Mouse (Mus musculus) bone marrow, adult 2 months (tissue): ENCODE results near the gene Dnlz. TPM values are rescaled to one million over a fixed set of nuclear protein-coding genes. Genes with fewer than 3 reads are reported as not detected.

Experiments
- H3K27ac ChIP-seq: fragments of 200-500 bp; 2 replicates; pipeline ENCODE4 v1.5.1; 2012; ENCODE audit warnings: low read depth, mild to moderate bottlenecking, control low read depth, inconsistent platforms, low read length; ENCODE audit not compliant: control insufficient read depth, poor library complexity, insufficient read depth
- H3K4me1 ChIP-seq: fragments of 200-500 bp; 2 replicates; pipeline ENCODE4 v1.6.1; 2011; ENCODE audit warnings: low read length; ENCODE audit not compliant: control insufficient read depth, insufficient read depth
- H3K4me3 ChIP-seq: fragments of 200-500 bp; replicated peaks from 2 replicates; pipeline ENCODE3; 2011; ENCODE audit warnings: mild to moderate bottlenecking, low read depth, low read length, control low read depth; ENCODE audit not compliant: control insufficient read depth
- CTCF ChIP-seq: fragments of 200-500 bp; IDR thresholded peaks from 2 replicates; pipeline ENCODE4 v1.5.1; 2011; ENCODE audit warnings: low read length, control low read depth; ENCODE audit not compliant: control insufficient read depth, insufficient read depth
- POLR2A ChIP-seq: fragments of 200-500 bp; IDR thresholded peaks from 2 replicates; pipeline ENCODE4 v1.6.1; 2011; ENCODE audit warnings: low read depth, mild to moderate bottlenecking, control low read depth, low read length, borderline replicate concordance; ENCODE audit not compliant: control insufficient read depth
- WGBS: fragments of 180-500 bp; shearing (Covaris S2); methylation state at CpG from one replicate; pipeline ENCODE4 v1.1.7; 2018; 5-methylcytosine and 5-hydroxymethylcytosine counted together
- polyA plus RNA-seq: library from polyadenylated mRNA; stranded (reverse); fragments of >200 nt; gene quantifications from 2 replicates; pipeline ENCODE4 v1.2.4, GENCODE M21; 2011; ENCODE audit warnings: low replicate concordance; ENCODE audit not compliant: missing spikeins, insufficient read depth, insufficient read length

Dnlz gene
- polyA plus RNA-seq = 4.0 and 6.9 TPM in 2 replicates

DNA sequence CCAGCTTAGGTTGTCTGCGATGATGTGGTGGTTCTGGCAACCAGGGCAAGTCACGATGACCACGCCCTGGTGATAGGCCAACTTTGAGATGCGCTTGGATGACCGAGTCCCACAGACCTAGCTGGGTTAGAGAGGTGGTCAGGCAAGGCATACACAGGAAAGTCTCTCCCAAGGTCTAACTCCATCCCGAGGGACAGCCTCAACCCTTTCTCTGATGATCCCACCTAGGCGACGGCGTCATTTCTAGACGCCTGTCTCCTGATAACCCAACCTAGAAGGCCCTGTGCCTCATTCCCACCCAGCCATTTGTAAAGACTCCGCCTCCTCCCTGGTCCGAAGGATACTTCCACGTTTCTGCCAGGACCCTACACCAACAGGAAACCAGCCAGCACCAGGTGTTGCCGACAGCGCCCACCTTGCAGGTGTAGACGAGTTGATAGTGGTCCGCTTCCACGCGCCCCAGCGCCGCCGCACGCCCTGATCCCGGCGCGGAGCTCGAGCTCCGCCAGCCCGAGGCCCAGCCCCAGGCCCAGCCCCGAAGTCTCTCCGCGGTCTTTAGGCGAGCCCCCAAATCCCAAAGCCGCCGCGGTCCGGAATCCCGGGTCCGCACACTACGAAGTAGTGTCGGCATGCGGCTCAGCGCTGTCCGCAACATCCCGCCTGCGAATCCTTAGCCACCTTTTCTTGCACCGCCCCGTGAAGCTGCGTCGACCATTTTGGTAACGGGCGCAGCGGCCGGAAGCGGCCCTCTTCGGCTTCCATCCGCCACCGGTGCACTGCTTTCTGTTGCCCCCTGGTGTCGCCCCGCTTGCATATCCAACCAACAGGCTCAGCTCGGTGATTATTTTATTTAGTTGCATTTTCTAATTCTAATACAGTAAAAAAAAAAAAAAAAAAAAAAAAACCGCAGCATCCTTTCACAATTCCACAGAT lies at the start of gene Dnlz:
Gene Dnlz, minus strand, starts transcription at position 753 of the 933 bp plus-strand sequence.
- H3K4me1 ChIP-seq = peaks cover 4% of the 10 kb centered on the region
- peak within 1 kb of the TSS; percentile 91 for H3K4me3 ChIP-seq
- peak within 1 kb of the TSS; percentile 73 for H3K27ac ChIP-seq
- TF ChIP-seq POLR2A = peak; percentile 67; the same call in 1 of the 2 replicates
- peak; percentile 57 for TF ChIP-seq CTCF
- under 1% methylated on average over 62 of the region's 62 CpGs for WGBS

DNA sequence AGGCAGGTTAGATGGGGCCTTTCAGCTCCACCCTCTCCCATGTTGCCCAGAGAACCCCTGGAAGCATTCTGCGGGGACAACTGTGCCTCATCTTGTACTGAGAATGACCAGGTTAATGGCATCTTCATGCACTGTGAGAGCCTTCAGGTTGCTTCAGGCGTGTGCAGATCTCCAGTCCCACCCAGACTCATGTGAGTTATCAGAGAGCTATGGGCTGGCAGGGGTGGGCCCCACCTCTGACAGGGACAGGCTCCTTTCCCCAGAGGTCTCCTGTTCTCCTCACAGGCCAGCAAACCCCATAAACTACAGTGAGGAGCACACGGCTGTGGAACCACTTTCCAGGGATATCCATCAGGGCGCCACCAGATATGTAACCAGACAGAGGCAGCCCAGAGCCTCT lies 49.1 kb upstream of the Dnlz start:
- 89% methylated on average over 4 of the region's 4 CpGs for WGBS
- Histone ChIP-seq H3K27ac (no peak overlapping the region), H3K4me3 (no peak overlapping the region), H3K4me1 (no peaks in the 10 kb centered on the region)
- TF ChIP-seq CTCF (no peak), POLR2A (no peak)

DNA sequence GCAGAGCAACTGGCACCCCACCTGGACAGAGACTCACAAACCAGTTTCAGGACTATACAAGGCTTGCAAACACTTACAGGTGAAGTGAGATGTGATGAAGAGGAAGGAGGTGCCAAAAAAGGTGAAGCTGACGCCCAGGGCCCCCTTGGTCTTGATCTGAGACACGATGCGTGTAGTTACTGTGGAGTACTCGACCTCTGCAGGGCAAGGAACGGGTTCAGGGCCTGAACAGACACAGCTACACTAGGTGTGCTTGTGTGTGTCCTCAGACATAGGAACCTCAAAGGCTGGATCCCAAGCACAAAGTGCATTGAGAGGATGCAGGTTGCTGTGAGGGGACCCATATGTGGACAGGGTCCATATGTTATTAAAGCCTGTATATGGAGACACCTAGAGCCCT lies 48.4 kb upstream of the Dnlz start:
- H3K4me3 ChIP-seq = no peak overlapping the region
- TF ChIP-seq POLR2A (no peak), CTCF (no peak)
- 92% methylated on average over 5 of the region's 5 CpGs for WGBS
- H3K4me1 ChIP-seq = no peaks in the 10 kb centered on the region
- H3K27ac ChIP-seq = no peak overlapping the region

DNA sequence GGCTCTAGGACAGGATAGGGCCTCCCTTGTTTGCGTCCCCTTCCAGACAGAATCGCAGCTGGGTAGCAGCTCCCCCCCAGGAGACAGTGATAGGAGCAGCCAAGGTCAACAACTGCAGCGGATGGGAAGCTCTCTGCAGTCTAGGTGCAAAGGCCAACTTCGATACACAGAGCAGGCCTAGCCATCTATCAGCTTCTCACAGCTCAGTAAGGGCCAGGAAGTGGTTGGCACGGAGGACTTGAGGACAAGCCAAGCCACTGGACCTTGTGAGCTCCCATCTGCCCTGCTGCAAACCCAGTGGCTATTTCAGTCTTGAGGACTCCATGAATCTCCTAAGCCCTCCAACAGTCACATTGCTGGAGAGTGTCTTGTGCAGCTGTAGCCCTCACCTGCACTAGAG lies 47.7 kb upstream of the Dnlz start:
- WGBS = 88% methylated on average over 5 of the region's 5 CpGs
- Histone ChIP-seq H3K4me1 (no peaks in the 10 kb centered on the region), H3K4me3 (no peak overlapping the region), H3K27ac (no peak overlapping the region)
- no peak for TF ChIP-seq CTCF
- no peak for TF ChIP-seq POLR2A

GRCm38 (mm10) chr2:26398978-26399377 lies 47.1 kb upstream of the Dnlz start:
- 89% methylated on average over 8 of the region's 8 CpGs for WGBS
- H3K27ac ChIP-seq = no peak overlapping the region
- no peak overlapping the region for H3K4me3 ChIP-seq
- H3K4me1 ChIP-seq = no peaks in the 10 kb centered on the region
- TF ChIP-seq POLR2A = no peak
- TF ChIP-seq CTCF = no peak

DNA sequence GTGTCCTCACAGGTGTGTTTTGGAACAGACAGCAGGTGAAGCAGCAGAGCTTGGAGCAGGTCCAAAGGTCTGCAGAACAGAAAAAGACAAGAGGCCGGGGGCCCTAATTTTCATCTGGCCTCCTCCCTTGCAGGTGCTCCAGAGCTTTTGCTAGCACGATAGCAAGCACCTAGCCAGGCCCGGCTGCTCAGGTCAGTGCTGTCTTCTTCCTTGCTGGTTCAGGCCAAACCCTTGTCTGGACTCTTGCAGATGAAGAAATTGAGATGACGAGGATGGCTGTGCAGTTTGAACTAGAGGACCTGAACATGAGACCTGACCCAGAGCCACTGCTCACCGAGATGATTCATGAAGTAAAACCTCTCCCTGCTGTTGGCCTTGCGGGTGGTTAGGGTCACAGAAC lies 39.7 kb upstream of the Dnlz start:
- TF ChIP-seq POLR2A = no peak
- no peak for TF ChIP-seq CTCF
- Histone ChIP-seq H3K4me3 (no peak overlapping the region), H3K27ac (no peak overlapping the region), H3K4me1 (no peaks in the 10 kb centered on the region; the same call in 1 of the 2 replicates)
- WGBS = 89% methylated on average over 6 of the region's 6 CpGs

GRCm38 (mm10) chr2:26390954-26391353 lies 39.0 kb upstream of the Dnlz start:
- 61% methylated on average over 3 of the region's 3 CpGs for WGBS
- no peaks in the 10 kb centered on the region; the same call in 1 of the 2 replicates for H3K4me1 ChIP-seq
- TF ChIP-seq POLR2A (no peak), CTCF (no peak)
- H3K27ac ChIP-seq = no peak overlapping the region
- H3K4me3 ChIP-seq = no peak overlapping the region

DNA sequence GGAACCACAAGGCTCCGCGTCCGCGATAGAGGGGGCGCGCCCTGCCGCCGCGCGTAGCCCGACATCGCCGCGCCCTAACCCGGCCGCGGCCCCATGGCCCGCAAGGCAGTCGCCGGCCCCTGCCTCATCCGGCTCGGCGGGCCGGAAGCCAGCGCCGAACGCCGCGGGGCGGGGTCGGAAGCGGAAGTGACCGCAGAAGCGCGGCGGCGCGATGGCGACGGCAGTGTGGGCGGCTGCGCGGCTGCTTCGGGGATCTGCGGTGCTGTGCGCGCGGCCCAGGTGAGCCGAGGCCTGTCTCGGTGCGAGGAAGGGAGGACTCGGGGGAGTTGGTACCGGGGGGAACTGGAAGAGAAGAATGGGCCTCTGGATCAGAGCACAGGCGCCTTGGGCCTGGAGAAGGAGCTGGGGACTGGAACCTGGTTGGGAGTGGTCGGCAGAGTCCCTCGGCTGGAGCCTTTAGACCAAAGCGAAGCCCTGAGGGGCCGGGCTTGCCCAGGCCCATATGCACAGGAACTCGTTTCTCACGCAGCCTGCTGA lies 37.3 kb upstream of the Dnlz start, which contains the start of the genes Entr1 and Pmpca:
Gene Entr1, minus strand, starts transcription at position 163 of the 537 bp plus-strand sequence.
Gene Pmpca, plus strand, starts transcription at position 186 of the 537 bp plus-strand sequence.
- Histone ChIP-seq H3K4me1 (no peaks in the 10 kb centered on the region; the same call in 1 of the 2 replicates), H3K27ac (peak within 1 kb of the TSS; percentile 82; the same call in 1 of the 2 replicates), H3K4me3 (peak within 1 kb of the TSS; percentile 83)
- no peak for TF ChIP-seq CTCF
- TF ChIP-seq POLR2A = peak; percentile 84; the same call in 1 of the 2 replicates
- WGBS = under 1% methylated on average over 60 of the region's 60 CpGs
